Mouse (Mus musculus) C2C12 (cell line): ENCODE measurements around the gene Fuca1. TPM values are rescaled to one million over a fixed set of nuclear protein-coding genes. Genes with fewer than 3 reads are reported as not detected.

Experiments
- H3K27me3 ChIP-seq: one replicate; pipeline ENCODE4 v1.6.1; 2011; ENCODE audit not compliant: control insufficient read depth, insufficient read depth, insufficient read length
- H3K36me3 ChIP-seq: one replicate; pipeline ENCODE4 v1.6.1; 2011; ENCODE audit not compliant: control insufficient read depth, insufficient read depth
- H3K4me3 ChIP-seq: one replicate; pipeline ENCODE4 v1.5.1; 2011; ENCODE audit warnings: mild to moderate bottlenecking, control low read depth; ENCODE audit not compliant: poor library complexity, insufficient read depth, severe bottlenecking
- H3K79me2 ChIP-seq: one replicate; pipeline ENCODE4 v1.6.1; 2011; ENCODE audit not compliant: control insufficient read depth, insufficient read depth
- H3K79me3 ChIP-seq: one replicate; pipeline ENCODE4 v1.6.1; 2011; ENCODE audit warnings: low read depth, control low read depth
- H3ac ChIP-seq: one replicate; pipeline ENCODE3; 2011; ENCODE audit warnings: low read depth; ENCODE audit not compliant: control insufficient read depth, insufficient read length
- CEBPB ChIP-seq: IDR thresholded peaks from one replicate; pipeline ENCODE4 v1.6.1; 2011; ENCODE audit warnings: low read depth, mild to moderate bottlenecking, control low read depth, moderate library complexity
- CTCF ChIP-seq: IDR thresholded peaks from one replicate; pipeline ENCODE4 v1.5.1; 2011; ENCODE audit not compliant: control insufficient read depth, insufficient read depth, insufficient read length
- FOSL1 ChIP-seq: IDR thresholded peaks from one replicate; pipeline ENCODE4 v1.8.0; 2011; ENCODE audit warnings: mild to moderate bottlenecking, low read length; ENCODE audit not compliant: poor library complexity, insufficient read depth, severe bottlenecking
- MAX ChIP-seq: IDR thresholded peaks from one replicate; pipeline ENCODE4 v1.6.1; 2011; ENCODE audit warnings: mild to moderate bottlenecking, control low read depth
- MYOD1 ChIP-seq: IDR thresholded peaks from one replicate; pipeline ENCODE4 v1.6.1; 2011; ENCODE audit warnings: low read depth; ENCODE audit not compliant: control insufficient read depth, insufficient read length
- MYOG ChIP-seq: IDR thresholded peaks from one replicate; pipeline ENCODE4 v1.6.1; 2011; ENCODE audit not compliant: control insufficient read depth, insufficient read length; ENCODE audit errors: extremely low read depth
- USF1 ChIP-seq: IDR thresholded peaks from one replicate; pipeline ENCODE4 v1.6.1; 2011; ENCODE audit warnings: low read depth, mild to moderate bottlenecking, control low read depth, moderate library complexity
- polyA plus RNA-seq: library from polyadenylated mRNA; unstranded; fragments of >200 nt; fragmentation: generic; extraction: Trizol; gene quantifications from one replicate; pipeline ENCODE4 v1.2.1, GENCODE M21; 2012; ENCODE audit warnings: missing spikeins

Fuca1 gene
- polyA plus RNA-seq, 1 experiment = 26.8 TPM

GRCm38 (mm10) chr4:135875546-135875945 lies 45.0 kb upstream of the Fuca1 start:
- no peak overlapping the region for H3ac ChIP-seq
- H3K79me2 ChIP-seq = peaks cover 29% of the 10 kb centered on the region
- H3K27me3 ChIP-seq = no peaks in the 10 kb centered on the region
- no peak overlapping the region for H3K4me3 ChIP-seq
- H3K36me3 ChIP-seq = peaks cover 26% of the 10 kb centered on the region
- TF ChIP-seq CEBPB = no peak
- no peak for TF ChIP-seq CTCF
- TF ChIP-seq FOSL1 = no peak
- H3K79me3 ChIP-seq = peaks cover 26% of the 10 kb centered on the region

GRCm38 (mm10) chr4:135875991-135876582 lies 44.4 kb upstream of the Fuca1 start:
- H3K36me3 ChIP-seq = peaks cover 21% of the 10 kb centered on the region
- H3K79me3 ChIP-seq = peaks cover 22% of the 10 kb centered on the region

GRCm38 (mm10) chr4:135876583-135877020 lies 43.9 kb upstream of the Fuca1 start:
- Histone ChIP-seq H3K4me3 (no peak overlapping the region), H3K27me3 (no peaks in the 10 kb centered on the region), H3K36me3 (peaks cover 16% of the 10 kb centered on the region), H3K79me2 (peaks cover 19% of the 10 kb centered on the region), H3K79me3 (peaks cover 16% of the 10 kb centered on the region), H3ac (no peak overlapping the region)
- TF ChIP-seq MYOD1 (no peak), MAX (no peak), FOSL1 (no peak), USF1 (no peak), CTCF (no peak), CEBPB (no peak), MYOG (no peak)

More at GRCm38 (mm10) chr4:135875991-135876582, 44.4 kb upstream of the Fuca1 start:
- Histone ChIP-seq H3K27me3 (no peaks in the 10 kb centered on the region), H3K4me3 (no peak overlapping the region), H3ac (peak overlapping the region; percentile 27), H3K79me2 (peaks cover 24% of the 10 kb centered on the region)
- TF ChIP-seq CTCF (no peak), FOSL1 (no peak), MYOD1 (no peak), MAX (no peak), USF1 (no peak)

GRCm38 (mm10) chr4:135877742-135878141 lies 42.8 kb upstream of the Fuca1 start:
- TF ChIP-seq CTCF (no peak), FOSL1 (no peak), MAX (no peak), MYOG (no peak), CEBPB (no peak), USF1 (no peak), MYOD1 (no peak)

GRCm38 (mm10) chr4:135879021-135879420 lies 41.5 kb upstream of the Fuca1 start:
- no peak for TF ChIP-seq USF1
- no peak for TF ChIP-seq CTCF
- TF ChIP-seq CEBPB = no peak
- no peak for TF ChIP-seq MYOG
- no peak for TF ChIP-seq FOSL1
- no peak for TF ChIP-seq MYOD1
- no peak for TF ChIP-seq MAX
- Histone ChIP-seq H3K79me2 (no peaks in the 10 kb centered on the region), H3K79me3 (no peaks in the 10 kb centered on the region), H3ac (no peak overlapping the region), H3K4me3 (no peak overlapping the region), H3K27me3 (peaks cover 9% of the 10 kb centered on the region), H3K36me3 (peaks cover 3% of the 10 kb centered on the region)

More at GRCm38 (mm10) chr4:135877742-135878141, 42.8 kb upstream of the Fuca1 start:
- Histone ChIP-seq H3K4me3 (no peak overlapping the region), H3K79me3 (peaks cover 6% of the 10 kb centered on the region), H3ac (no peak overlapping the region), H3K27me3 (peaks cover 4% of the 10 kb centered on the region), H3K79me2 (peaks cover 7% of the 10 kb centered on the region), H3K36me3 (peaks cover 6% of the 10 kb centered on the region)

- Histone ChIP-seq H3K79me3 (no peaks in the 10 kb centered on the region), H3K27me3 (peaks cover 9% of the 10 kb centered on the region), H3K4me3 (no peak overlapping the region), H3K36me3 (no peaks in the 10 kb centered on the region), H3K79me2 (no peaks in the 10 kb centered on the region), H3ac (no peak overlapping the region)
- TF ChIP-seq MAX (no peak), MYOG (no peak), CEBPB (no peak), FOSL1 (no peak), MYOD1 (no peak), CTCF (no peak), USF1 (no peak)
These were observed 40.5 kb upstream of the Fuca1 start for GRCm38 (mm10) chr4:135880018-135880417.
